Mouse (Mus musculus): ENCODE data around the gene Auts2. TPM values are rescaled to one million over a fixed set of nuclear protein-coding genes. Genes with fewer than 3 reads are reported as not detected.

Auts2 gene
- polyA plus RNA-seq, 1 experiment = not detected

GRCm38 (mm10) chr5:131513753-131514152, 1029.4 kb downstream of the Auts2 start:
- no peak for TF ChIP-seq GATA1 (IDR thresholded peaks at IDR 0.05; ENCODE audit: low read length)

GRCm38 (mm10) chr5:131512617-131513016, 1030.5 kb downstream of the Auts2 start:
- no peak for TF ChIP-seq GATA1 (IDR thresholded peaks at IDR 0.05; ENCODE audit: low read length)

GRCm38 (mm10) chr5:131510659-131511058, 1032.5 kb downstream of the Auts2 start:
- no peak for TF ChIP-seq GATA1 (IDR thresholded peaks at IDR 0.05; ENCODE audit: low read length)

DNA sequence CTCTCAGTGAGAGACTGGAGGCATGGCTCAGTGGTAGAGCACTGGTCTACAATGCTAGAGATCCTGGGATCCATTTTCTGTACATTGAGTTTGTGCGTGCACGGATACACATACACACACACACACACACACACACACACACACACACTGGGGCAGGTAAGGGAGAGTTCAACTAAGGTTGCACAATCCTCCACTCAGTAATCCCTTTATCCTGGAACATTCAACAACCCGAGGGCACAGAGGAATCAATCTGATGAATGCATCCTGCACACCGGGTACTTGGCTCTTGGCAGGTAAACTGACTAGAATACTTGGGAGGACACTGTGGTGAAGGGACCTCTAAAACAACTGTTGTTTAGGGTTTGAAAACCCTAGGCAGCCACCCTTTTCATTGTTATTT, 1033.8 kb downstream of the Auts2 start:
- TF ChIP-seq GATA1 (IDR thresholded peaks at IDR 0.05; ENCODE audit: low read length) = no peak

GRCm38 (mm10) chr5:131498865-131499264, 1044.3 kb downstream of the Auts2 start:
- TF ChIP-seq GATA1 (IDR thresholded peaks at IDR 0.05; ENCODE audit: low read length) = no peak

- no peak for TF ChIP-seq GATA1 (IDR thresholded peaks at IDR 0.05; ENCODE audit: low read length)
Observed at GRCm38 (mm10) chr5:131496517-131497216, 1046.5 kb downstream of the Auts2 start.

GRCm38 (mm10) chr5:131494564-131494963, 1048.6 kb downstream of the Auts2 start:
- TF ChIP-seq GATA1 (IDR thresholded peaks at IDR 0.05; ENCODE audit: low read length) = no peak

DNA sequence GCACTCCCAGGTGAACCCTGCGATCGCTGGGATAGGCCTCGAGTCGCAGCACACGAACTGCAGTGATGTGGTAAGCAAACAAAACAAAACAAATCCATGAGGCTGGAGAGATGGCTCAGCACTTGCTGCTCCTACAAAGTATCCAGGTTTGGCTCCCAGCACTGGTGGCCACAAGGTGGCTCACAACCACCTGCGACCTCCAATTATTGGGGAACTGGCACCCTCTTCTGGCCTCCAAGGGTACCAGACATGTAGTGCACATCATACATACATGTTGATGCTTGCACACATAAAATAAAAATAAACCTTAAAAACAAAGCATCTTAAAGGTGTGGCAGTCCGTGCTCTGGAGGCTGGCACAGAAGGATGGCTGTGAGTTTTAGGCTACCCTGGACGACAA, 1050.6 kb downstream of the Auts2 start:
- TF ChIP-seq GATA1 (IDR thresholded peaks at IDR 0.05; ENCODE audit: low read length) = no peak

GRCm38 (mm10) chr5:131491843-131492242, 1051.3 kb downstream of the Auts2 start:
- TF ChIP-seq GATA1 (IDR thresholded peaks at IDR 0.05; ENCODE audit: low read length) = no peak

DNA sequence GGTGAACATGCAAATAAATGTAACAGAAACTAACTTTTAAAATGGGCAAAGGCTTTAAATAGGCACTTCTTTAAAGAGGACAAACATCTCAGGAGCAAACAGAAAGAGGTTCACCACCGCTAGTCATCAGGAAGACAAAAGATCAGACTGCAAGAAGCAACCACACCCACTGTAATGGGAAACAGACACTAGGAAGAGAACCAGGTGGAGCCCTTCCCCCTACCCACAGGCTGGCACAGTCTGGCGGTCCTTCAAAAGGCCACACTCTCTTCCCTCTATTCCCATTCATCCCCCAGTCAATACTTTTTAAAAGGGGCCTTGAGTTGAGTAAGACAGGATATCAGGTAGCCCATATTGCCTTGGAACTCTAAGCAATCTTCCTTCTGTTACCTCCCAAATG, 1052.3 kb downstream of the Auts2 start:
- no peak for TF ChIP-seq GATA1 (IDR thresholded peaks at IDR 0.05; ENCODE audit: low read length)

- no peak for TF ChIP-seq GATA1 (IDR thresholded peaks at IDR 0.05; ENCODE audit: low read length)
Observed at GRCm38 (mm10) chr5:131489846-131490245, 1053.3 kb downstream of the Auts2 start.

GRCm38 (mm10) chr5:131486527-131486926, 1056.6 kb downstream of the Auts2 start:
- no peak for TF ChIP-seq GATA1 (IDR thresholded peaks at IDR 0.05; ENCODE audit: low read length)

- TF ChIP-seq GATA1 (IDR thresholded peaks at IDR 0.05; ENCODE audit: low read length) = no peak
Observed at GRCm38 (mm10) chr5:131475278-131475677, 1067.9 kb downstream of the Auts2 start.

DNA sequence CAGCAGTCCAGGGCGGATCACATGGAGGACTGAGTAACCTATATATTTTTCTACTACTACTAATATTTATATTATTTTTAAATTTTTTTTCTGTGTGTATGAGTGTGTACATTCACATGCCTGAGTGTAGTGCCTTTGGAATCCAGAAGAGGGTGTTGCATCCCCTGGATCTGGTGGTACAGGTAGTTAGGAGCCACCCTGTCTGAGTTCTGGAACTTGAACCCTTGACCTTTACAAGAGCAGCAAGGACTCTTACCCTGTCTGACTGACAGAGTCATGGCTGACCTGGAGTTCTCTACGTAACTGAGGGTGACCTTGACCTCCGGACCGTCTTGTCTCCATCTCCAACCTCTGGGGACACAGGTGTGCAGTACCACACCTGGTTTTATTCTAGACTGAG, 1074.5 kb downstream of the Auts2 start:
- TF ChIP-seq GATA1 (IDR thresholded peaks at IDR 0.05; ENCODE audit: low read length) = no peak

GRCm38 (mm10) chr5:131466131-131466530, 1077.0 kb downstream of the Auts2 start:
- TF ChIP-seq GATA1 (IDR thresholded peaks at IDR 0.05; ENCODE audit: low read length) = no peak

DNA sequence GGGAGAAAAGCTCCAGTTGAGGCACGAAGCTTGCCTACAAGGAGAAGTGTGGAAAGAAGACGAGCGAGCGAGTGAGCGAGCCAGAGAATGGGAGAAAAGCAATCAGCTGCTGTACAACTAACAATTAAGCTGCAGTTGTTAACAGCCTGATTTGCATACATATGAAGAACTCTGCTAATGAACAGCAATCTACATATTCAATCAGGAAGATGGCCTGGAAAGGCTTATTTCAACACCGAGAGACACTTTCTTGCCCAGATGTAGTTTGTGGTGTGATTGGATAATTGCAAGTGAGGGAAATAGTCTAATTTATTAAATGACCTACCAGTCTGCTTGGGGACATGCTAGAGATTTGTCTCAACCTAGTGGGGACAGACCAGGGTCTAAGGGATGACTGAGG, 1079.7 kb downstream of the Auts2 start:
- TF ChIP-seq GATA1 (IDR thresholded peaks at IDR 0.05; ENCODE audit: low read length) = no peak

DNA sequence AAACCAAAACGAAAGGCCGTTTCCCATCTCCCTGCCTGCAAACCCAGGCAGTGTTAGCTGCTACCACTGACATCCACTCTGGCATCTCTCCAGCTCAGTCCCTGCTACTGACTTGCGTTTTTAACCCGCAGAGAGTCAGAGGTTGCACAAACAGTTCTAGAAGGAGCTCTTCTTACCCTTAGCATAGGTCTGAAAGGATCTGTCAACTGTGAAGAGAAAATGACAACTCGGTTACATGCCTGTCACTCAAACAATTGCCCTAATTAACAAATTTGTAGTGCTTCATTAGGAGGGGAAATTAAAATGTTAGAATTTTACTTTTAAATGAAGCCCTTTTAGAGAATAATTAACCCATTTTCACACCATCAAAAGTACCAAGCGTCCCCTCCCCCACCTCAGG, 1083.2 kb downstream of the Auts2 start:
- TF ChIP-seq GATA1 (IDR thresholded peaks at IDR 0.05; ENCODE audit: low read length) = no peak

DNA sequence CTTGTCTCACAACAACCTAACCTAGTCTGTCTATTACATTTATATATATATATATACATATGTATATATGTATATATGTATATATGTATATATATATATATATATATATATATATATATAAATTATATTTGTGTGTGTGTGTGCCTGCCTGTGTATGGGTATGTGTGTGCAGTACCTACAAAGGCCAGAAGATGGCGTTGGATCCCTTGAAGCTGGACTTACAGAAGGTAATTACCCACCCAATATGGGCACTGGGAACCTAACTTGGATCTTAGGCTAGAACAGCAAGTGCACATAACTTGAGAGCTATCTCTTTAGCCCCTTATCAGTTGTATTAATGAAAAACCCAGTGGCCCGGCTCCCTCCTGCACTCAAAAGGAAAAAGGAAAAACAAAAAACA, 1083.6 kb downstream of the Auts2 start:
- no peak for TF ChIP-seq GATA1 (IDR thresholded peaks at IDR 0.05; ENCODE audit: low read length)
